Mouse (Mus musculus) lung, postnatal 0 days (tissue): Measurements from ENCODE around the gene Chgb. TPM values are rescaled to one million over a fixed set of nuclear protein-coding genes. Genes with fewer than 3 reads are reported as not detected.

Experiments used
- ATAC-seq: fragments of 200-750 bp; cut with Nextera tagmentation; 2 replicates; pipeline ENCODE4 v1.8.0; 2017; ENCODE audit warnings: moderate library complexity
- DNase-seq: peaks from one replicate; pipeline ENCODE4 v3.0.0-alpha.2; 2016; ENCODE audit warnings: low spot score
- H3K27ac ChIP-seq: fragments of 300-500 bp; sonication (generic); 2 replicates; pipeline ENCODE4 v1.5.1; 2014; ENCODE audit warnings: antibody characterized with exemption, mild to moderate bottlenecking, low read length, mixed read lengths
- H3K27me3 ChIP-seq: fragments of 300-500 bp; sonication (generic); replicated peaks from 2 replicates; pipeline ENCODE4 v1.6.1; 2014; ENCODE audit warnings: low read length, mixed read lengths; ENCODE audit not compliant: insufficient read depth
- H3K36me3 ChIP-seq: fragments of 300-500 bp; sonication (generic); 2 replicates; pipeline ENCODE4 v1.6.1; 2014; ENCODE audit warnings: low read length, mixed read lengths; ENCODE audit not compliant: insufficient read depth
- H3K4me1 ChIP-seq: fragments of 300-500 bp; sonication (generic); 2 replicates; pipeline ENCODE4 v1.6.1; 2014; ENCODE audit warnings: antibody characterized with exemption, low read depth, low read length, mixed read lengths; ENCODE audit not compliant: insufficient read depth
- H3K4me2 ChIP-seq: fragments of 300-500 bp; sonication (generic); replicated peaks from 2 replicates; pipeline ENCODE4 v1.6.1; 2014; ENCODE audit warnings: low read depth, mild to moderate bottlenecking, low read length, moderate library complexity, mixed read lengths
- H3K4me3 ChIP-seq: fragments of 300-500 bp; sonication (generic); 2 replicates; pipeline ENCODE4 v1.5.1; 2014; ENCODE audit warnings: low read depth, low read length
- H3K9ac ChIP-seq: fragments of 300-500 bp; sonication (generic); replicated peaks from 2 replicates; pipeline ENCODE4 v1.6.1; 2014; ENCODE audit warnings: low read depth, mild to moderate bottlenecking
- H3K9me3 ChIP-seq: fragments of 300-500 bp; sonication (generic); 2 replicates; pipeline ENCODE4 v1.6.1; 2016; ENCODE audit warnings: low read length, mixed read lengths
- CTCF ChIP-seq: IDR thresholded peaks from 2 replicates; pipeline ENCODE4 v1.5.1; 2016; ENCODE audit warnings: antibody characterized with exemption, mild to moderate bottlenecking
- EP300 ChIP-seq: IDR thresholded peaks from 2 replicates; pipeline ENCODE4 v1.6.1; 2016; ENCODE audit warnings: antibody characterized with exemption, mild to moderate bottlenecking, control low read depth
- WGBS: fragments of 180-500 bp; shearing (Covaris S2); extraction: QIAGEN DNeasy Blood & Tissue Kit; methylation state at CpG from one replicate; pipeline ENCODE4 v1.1.7; 2014; 5-methylcytosine and 5-hydroxymethylcytosine counted together
- polyA plus RNA-seq: library from polyadenylated mRNA; unstranded; fragments of >200 nt; fragmentation: Nextera tagmentation; extraction: Ambion mirVana; gene quantifications from 2 replicates; pipeline ENCODE4 v1.2.1, GENCODE M21; 2015

Gene Chgb
- polyA plus RNA-seq, 1 experiment from 2014 or later = 0.30 TPM

- Histone ChIP-seq H3K9ac (peak within 1 kb of the TSS; percentile 57), H3K9me3 (no peaks in the 10 kb centered on the region), H3K27me3 (no peaks in the 10 kb centered on the region), H3K36me3 (0 out of 2 replicates have a peak, but pooled peaks cover 4% of the 10 kb centered on the region), H3K4me2 (peak within 1 kb of the TSS; percentile 76), H3K4me1 (peaks cover 4% of the 10 kb centered on the region; the same call in 1 of the 2 replicates), H3K4me3 (peak within 1 kb of the TSS; percentile 60), H3K27ac (peak within 1 kb of the TSS; percentile 39)
- TF ChIP-seq CTCF (peak; percentile 50), EP300 (peak; percentile 73)
- ATAC-seq = peak; percentile 100
- under 1% methylated on average over 59 of the region's 59 CpGs for WGBS
- DNase-seq = peak; percentile 99
Measured at GRCm38 (mm10) chr2:132815608-132816314, 34.7 kb downstream of the Chgb start, which contains the start of the genes Trmt6 and Mcm8. TSS of gene Trmt6 (minus strand) at chr2:132816055. TSS of gene Mcm8 (plus strand) at chr2:132816141.

- Histone ChIP-seq H3K27me3 (no peaks in the 10 kb centered on the region), H3K9ac (no peak overlapping the region), H3K36me3 (no peaks in the 10 kb centered on the region), H3K4me3 (no peak overlapping the region), H3K4me2 (no peak overlapping the region), H3K4me1 (no peaks in the 10 kb centered on the region), H3K9me3 (no peaks in the 10 kb centered on the region), H3K27ac (no peak overlapping the region)
- DNase-seq (no peak), ATAC-seq (no peak)
- 91% methylated on average over 4 of the region's 4 CpGs for WGBS
- TF ChIP-seq CTCF (no peak), EP300 (no peak)
Measured at GRCm38 (mm10) chr2:132841071-132841470, 60.0 kb downstream of the Chgb start.

Other genes with a start within 250 kb of the Chgb start
- 47.9 and 52.2 TPM in 2 replicates for gene Gpcpd1, start 193.5 kb upstream of the Chgb start, polyA plus RNA-seq
- gene Shld1, start 94.3 kb upstream of the Chgb start, polyA plus RNA-seq = 17.2 and 19.8 TPM in 2 replicates
- gene Trmt6, start 34.8 kb downstream of the Chgb start, polyA plus RNA-seq = 17.7 and 20.6 TPM in 2 replicates
- gene Mcm8, start 34.9 kb downstream of the Chgb start, polyA plus RNA-seq = 2.4 and 2.5 TPM in 2 replicates
- gene Crls1, start 65.4 kb downstream of the Chgb start, polyA plus RNA-seq = 19.0 and 19.3 TPM in 2 replicates
- 8.0 and 9.2 TPM in 2 replicates for gene Lrrn4, start 99.6 kb downstream of the Chgb start, polyA plus RNA-seq
- 1.5 and 3.1 TPM in 2 replicates for gene Fermt1, start 164.6 kb downstream of the Chgb start, polyA plus RNA-seq